Mouse (Mus musculus) CH12.LX (cell line): Measurements from ENCODE around the gene Trappc2l. TPM values are rescaled to one million over a fixed set of nuclear protein-coding genes. Genes with fewer than 3 reads are reported as not detected.

Experiments used
- DNase-seq: peaks from one replicate; pipeline ENCODE4 v3.0.0-alpha.2; 2013; ENCODE audit errors: extremely low read depth
- H3K27ac ChIP-seq: 2 replicates; pipeline ENCODE4 v1.5.1; 2012; ENCODE audit warnings: low read depth, mild to moderate bottlenecking, control low read depth, moderate library complexity; ENCODE audit not compliant: insufficient read depth
- H3K27me3 ChIP-seq: replicated peaks from 2 replicates; pipeline ENCODE3; 2012; ENCODE audit warnings: inconsistent platforms
- H3K36me3 ChIP-seq, 2 experiments: replicated peaks in 1 of 2; 2 replicates each; pipeline versions ENCODE3 to v1.6.1; 2012; ENCODE audit warnings: inconsistent platforms in 1 of 2, low read length in 1 of 2, mild to moderate bottlenecking in 1 of 2, mixed read lengths in 1 of 2, moderate library complexity in 1 of 2; ENCODE audit not compliant: control insufficient read depth in 1 of 2, insufficient read depth in 1 of 2
- H3K4me1 ChIP-seq, 2 experiments: 2 replicates each; pipeline ENCODE4 v1.6.1; 2012; ENCODE audit warnings: inconsistent platforms in 1 of 2, moderate library complexity in 1 of 2; ENCODE audit not compliant: insufficient read depth in 2 of 2, control insufficient read depth in 1 of 2
- H3K4me2 ChIP-seq: 2 replicates; pipeline ENCODE4 v1.6.1; 2012; ENCODE audit warnings: low read depth, mild to moderate bottlenecking, control low read depth; ENCODE audit not compliant: poor library complexity, insufficient read depth, severe bottlenecking
- H3K4me3 ChIP-seq, 3 experiments: fragments of 150-350 bp in 1 of 3; sonication (generic) in 1 of 3; replicated peaks in 1 of 3; 2 replicates each; pipeline versions ENCODE3 to v1.5.1; 2011 to 2012; ENCODE audit warnings: low read depth in 2 of 3, low read length in 2 of 3, mild to moderate bottlenecking in 2 of 3, moderate library complexity in 2 of 3, control low read depth in 1 of 3, improper control_type of control experiment in 1 of 3, inconsistent platforms in 1 of 3, mixed read lengths in 1 of 3; ENCODE audit not compliant: poor library complexity in 1 of 3
- H3K79me2 ChIP-seq: replicated peaks from 2 replicates; pipeline ENCODE4 v1.6.1; 2012; ENCODE audit warnings: mild to moderate bottlenecking, moderate library complexity; ENCODE audit not compliant: control insufficient read depth, poor library complexity, insufficient read depth, severe bottlenecking; ENCODE audit errors: extremely low read depth
- H3K9ac ChIP-seq: 2 replicates; pipeline ENCODE4 v1.6.1; 2012; ENCODE audit warnings: low read depth, mild to moderate bottlenecking, control low read depth, moderate library complexity; ENCODE audit not compliant: insufficient read depth
- H3K9me3 ChIP-seq: replicated peaks from 2 replicates; pipeline ENCODE3; 2012; ENCODE audit warnings: low read length, inconsistent platforms, mixed read lengths
- BHLHE40 ChIP-seq: IDR thresholded peaks from 2 replicates; pipeline ENCODE4 v1.6.1; 2011; ENCODE audit warnings: mild to moderate bottlenecking, low read depth, low read length, improper control_type of control experiment
- ETS1 ChIP-seq: conservative IDR thresholded peaks from 2 replicates; pipeline ENCODE4 v1.6.1; 2012; ENCODE audit warnings: low read depth, mild to moderate bottlenecking, inconsistent platforms, low read length, improper control_type of control experiment, moderate library complexity
- JUND ChIP-seq: conservative IDR thresholded peaks from 2 replicates; pipeline ENCODE4 v1.6.1; 2011; ENCODE audit warnings: low read depth, low read length, improper control_type of control experiment
- MAFK ChIP-seq: IDR thresholded peaks from 2 replicates; pipeline ENCODE4 v1.6.1; 2011; ENCODE audit warnings: low read length, improper control_type of control experiment; ENCODE audit not compliant: insufficient replicate concordance
- MAX ChIP-seq: IDR thresholded peaks from 2 replicates; pipeline ENCODE4 v1.6.1; 2011; ENCODE audit warnings: low read length, improper control_type of control experiment
- MEF2A ChIP-seq: IDR thresholded peaks from 2 replicates; pipeline ENCODE4 v1.6.1; 2014; ENCODE audit warnings: low read depth, mild to moderate bottlenecking, inconsistent platforms, low read length, improper control_type of control experiment, borderline replicate concordance
- MYC ChIP-seq: IDR thresholded peaks from 2 replicates; pipeline ENCODE4 v1.6.1; 2011; ENCODE audit warnings: low read depth, mild to moderate bottlenecking, improper control_type of control experiment, low read length
- NELFE ChIP-seq: IDR thresholded peaks from 2 replicates; pipeline ENCODE4 v1.6.1; 2011; ENCODE audit warnings: low read depth, low read length, improper control_type of control experiment
- NRF1 ChIP-seq: IDR thresholded peaks from 2 replicates; pipeline ENCODE4 v1.6.1; 2014; ENCODE audit warnings: low read depth, mild to moderate bottlenecking, inconsistent platforms, low read length, improper control_type of control experiment, moderate library complexity
- POLR2A ChIP-seq: IDR thresholded peaks from 2 replicates; pipeline ENCODE4 v1.6.1; 2011; ENCODE audit warnings: low read depth, mild to moderate bottlenecking, improper control_type of control experiment, low read length
- RAD21 ChIP-seq: IDR thresholded peaks from 2 replicates; pipeline ENCODE4 v1.6.1; 2011; ENCODE audit warnings: low read depth, mild to moderate bottlenecking, low read length, improper control_type of control experiment, moderate library complexity
- TBP ChIP-seq: conservative IDR thresholded peaks from 2 replicates; pipeline ENCODE4 v1.6.1; 2011; ENCODE audit warnings: low read depth, low read length, improper control_type of control experiment
- USF2 ChIP-seq: conservative IDR thresholded peaks from 2 replicates; pipeline ENCODE4 v1.6.1; 2011; ENCODE audit warnings: low read depth, low read length, improper control_type of control experiment
- ZC3H11A ChIP-seq: IDR thresholded peaks from 2 replicates; pipeline ENCODE4 v1.6.1; 2012; ENCODE audit warnings: low read depth, mild to moderate bottlenecking, inconsistent platforms, low read length, improper control_type of control experiment
- dilution Hi-C: fragments of 300-500 bp; cut with MboI; formaldehyde crosslinking; loops from 2 replicates; pipeline ENCODE4 v1.14.3; 2020; ENCODE audit warnings: low sequenced_read_pairs; ENCODE audit not compliant: extremely low pct_unique_long_range_greater_than_20kb, extremely low pct_ligation_motif_present
- in situ Hi-C: fragments of 300-500 bp; cut with MboI; formaldehyde crosslinking; loops from 3 replicates; pipeline ENCODE4 v1.14.3; 2019; ENCODE audit warnings: low sequenced_read_pairs, low pct_ligation_motif_present, low pct_unique_long_range_greater_than_20kb, mixed read lengths
- polyA plus RNA-seq: library from polyadenylated mRNA; unstranded; fragments of >175 nt; gene quantifications from 2 replicates; pipeline ENCODE4 v1.2.1, GENCODE M21; 2012; ENCODE audit warnings: low read depth; ENCODE audit not compliant: insufficient read length
- total RNA-seq, 2 experiments: library from RNA; depleted of rRNA; stranded (reverse); fragments of 300-350 nt in 1 of 2; fragments of >200 nt in 1 of 2; gene quantifications; 2 replicates each; pipeline ENCODE4 v1.2.3; 2012 to 2014

The Trappc2l gene
- total and polyA plus RNA-seq, 3 experiments = 15.7 to 67.0 (median 36.0) TPM

GRCm38 (mm10) chr8:122656056-122656999 is 44.9 kb downstream of the Trappc2l start:
- in situ Hi-C loops = no loop called here
- Histone ChIP-seq H3K9me3 (no peaks in the 10 kb centered on the region), H3K9ac (no peak overlapping the region), H3K4me1 (peaks cover 14 to 51% of the 10 kb centered on the region in 2 experiments), H3K79me2 (no peaks in the 10 kb centered on the region; the same call in 1 of the 2 replicates), H3K36me3 (peaks cover 17 to 99% of the 10 kb centered on the region in 2 experiments), H3K27me3 (no peaks in the 10 kb centered on the region), H3K4me3 (no peak overlapping the region), H3K4me2 (no peak overlapping the region), H3K27ac (no peak overlapping the region)
- no peak for DNase-seq
- TF ChIP-seq MYC (no peak), TBP (no peak), USF2 (no peak), RAD21 (no peak), JUND (no peak), NELFE (no peak)
- dilution Hi-C loops = no loop called here

GRCm38 (mm10) chr8:122658149-122658806 is 46.8 kb downstream of the Trappc2l start:
- DNase-seq = no peak
- Histone ChIP-seq H3K4me1 (peaks cover 11 to 38% of the 10 kb centered on the region in 2 experiments), H3K4me2 (no peak overlapping the region), H3K9ac (no peak overlapping the region), H3K79me2 (no peaks in the 10 kb centered on the region)
- TF ChIP-seq MEF2A = no peak
- TF ChIP-seq MAFK = no peak
- TF ChIP-seq ZC3H11A = no peak
- no peak for TF ChIP-seq POLR2A
- no peak for TF ChIP-seq NRF1
- TF ChIP-seq ETS1 = no peak
- no peak for TF ChIP-seq BHLHE40
- TF ChIP-seq MAX = no peak
- TF ChIP-seq JUND = no peak
- TF ChIP-seq, all 38 proteins: peak for 0
- Histone ChIP-seq H3K27ac (no peak overlapping the region), H3K36me3 (peaks cover 16 to 99% of the 10 kb centered on the region in 2 experiments), H3K4me3 (no peak overlapping the region), H3K9me3 (no peaks in the 10 kb centered on the region), H3K27me3 (no peaks in the 10 kb centered on the region)
- dilution Hi-C loops (no loop called here), in situ Hi-C loops (no loop called here)
